Mouse (Mus musculus) thymus, adult 2 months (tissue): ENCODE measurements at regions not wholly inside any gene's neighbourhood (a gene's known extent, or its start where the extent isn't known, plus 50 kb on each side); places are given as distances from the start of the nearest gene placed in this dataset.

Experiments
- CTCF ChIP-seq: fragments of 200-500 bp; IDR thresholded peaks from 2 replicates; pipeline ENCODE4 v1.5.1; 2012; ENCODE audit warnings: mild to moderate bottlenecking, control low read depth, low read length, moderate library complexity, borderline replicate concordance; ENCODE audit not compliant: control insufficient read depth, poor library complexity, insufficient read depth; ENCODE audit errors: extremely low read depth
- POLR2A ChIP-seq: fragments of 200-500 bp; IDR thresholded peaks from 2 replicates; pipeline ENCODE4 v1.6.1; 2012; ENCODE audit warnings: mild to moderate bottlenecking, low read length, control low read depth, moderate library complexity; ENCODE audit not compliant: control insufficient read depth, poor library complexity, insufficient read depth; ENCODE audit errors: extremely low read depth

GRCm38 (mm10) chr9:11513806-11514496, 609.4 kb upstream of the Cntn5 start:
- no peak for TF ChIP-seq CTCF
- TF ChIP-seq POLR2A = no peak
